Mouse (Mus musculus) layer of hippocampus, adult 18-20 months (tissue): ENCODE results near the gene Prmt9. TPM values are rescaled to one million over a fixed set of nuclear protein-coding genes. Genes with fewer than 3 reads are reported as not detected.

ENCODE experiments used
- DNase-seq, 2 experiments: peaks; one replicate each; pipeline ENCODE4 v3.0.0; 2022; ENCODE audit warnings: low spot score in 2 of 2
- total RNA-seq, 2 experiments: library from RNA; stranded (reverse); gene quantifications; 2 replicates each; pipeline ENCODE4 v1.2.3; 2021

Gene Prmt9
- total RNA-seq, 2 experiments from 2014 or later, result 17.4 to 19.2 TPM

- DNase-seq, result no peak
Measured at GRCm38 (mm10) chr8:77526130-77526529, 23.1 kb upstream of the Prmt9 start.

GRCm38 (mm10) chr8:77534358-77534992, 14.7 kb upstream of the Prmt9 start:
- DNase-seq, result no peak

GRCm38 (mm10) chr8:77535026-77535595, 14.1 kb upstream of the Prmt9 start:
- DNase-seq, result peak in 1 of 2 experiments; percentile 74

- no peak for DNase-seq
Measured at GRCm38 (mm10) chr8:77536821-77537220, 12.4 kb upstream of the Prmt9 start.

GRCm38 (mm10) chr8:77538256-77538655, 10.9 kb upstream of the Prmt9 start:
- DNase-seq, result no peak

GRCm38 (mm10) chr8:77543152-77543777, 5.9 kb upstream of the Prmt9 start:
- DNase-seq, result no peak

- DNase-seq, result no peak
Measured at GRCm38 (mm10) chr8:77544428-77544827, 4.8 kb upstream of the Prmt9 start.

- DNase-seq, result no peak
Measured at GRCm38 (mm10) chr8:77545616-77546015, 3.6 kb upstream of the Prmt9 start.

GRCm38 (mm10) chr8:77549881-77550580, 834 bp downstream of the Prmt9 start:
- DNase-seq, result peak in 1 of 2 experiments; percentile 23

GRCm38 (mm10) chr8:77552491-77552890, 3.3 kb downstream of the Prmt9 start:
- DNase-seq, result no peak

- no peak for DNase-seq
Measured at GRCm38 (mm10) chr8:77561441-77561840, 12.2 kb downstream of the Prmt9 start.

GRCm38 (mm10) chr8:77574229-77574628, 25.0 kb downstream of the Prmt9 start:
- no peak for DNase-seq

- DNase-seq, result no peak
Measured at GRCm38 (mm10) chr8:77577674-77578073, 28.5 kb downstream of the Prmt9 start.

GRCm38 (mm10) chr8:77584174-77584573, 35.0 kb downstream of the Prmt9 start:
- no peak for DNase-seq

- no peak for DNase-seq
Measured at GRCm38 (mm10) chr8:77609621-77610020, 60.4 kb downstream of the Prmt9 start.

GRCm38 (mm10) chr8:77610374-77610969, 61.3 kb downstream of the Prmt9 start, which contains the start of gene Tmem184c:
Tmem184c (minus strand) TSS chr8:77610698.
- DNase-seq, result peak; percentile 97 to 99

GRCm38 (mm10) chr8:77617916-77618315, 68.7 kb downstream of the Prmt9 start:
- peak in 1 of 2 experiments; percentile 23 for DNase-seq

- DNase-seq, result no peak
Measured at GRCm38 (mm10) chr8:77623677-77624209, 74.5 kb downstream of the Prmt9 start.

GRCm38 (mm10) chr8:77629858-77630537, 80.8 kb downstream of the Prmt9 start:
- peak; percentile 70 to 84 for DNase-seq

GRCm38 (mm10) chr8:77630691-77631090, 81.5 kb downstream of the Prmt9 start:
- no peak for DNase-seq
